Mouse (Mus musculus): ENCODE data around the gene Stab1. TPM values are rescaled to one million over a fixed set of nuclear protein-coding genes. Genes with fewer than 3 reads are reported as not detected.
A peak's percentile ranks its signal among the peaks of the same experiment; 100 is the strongest.

Stab1 gene
- total RNA-seq, 2 experiments from 2014 or later = 74.3 to 74.8 TPM

DNA sequence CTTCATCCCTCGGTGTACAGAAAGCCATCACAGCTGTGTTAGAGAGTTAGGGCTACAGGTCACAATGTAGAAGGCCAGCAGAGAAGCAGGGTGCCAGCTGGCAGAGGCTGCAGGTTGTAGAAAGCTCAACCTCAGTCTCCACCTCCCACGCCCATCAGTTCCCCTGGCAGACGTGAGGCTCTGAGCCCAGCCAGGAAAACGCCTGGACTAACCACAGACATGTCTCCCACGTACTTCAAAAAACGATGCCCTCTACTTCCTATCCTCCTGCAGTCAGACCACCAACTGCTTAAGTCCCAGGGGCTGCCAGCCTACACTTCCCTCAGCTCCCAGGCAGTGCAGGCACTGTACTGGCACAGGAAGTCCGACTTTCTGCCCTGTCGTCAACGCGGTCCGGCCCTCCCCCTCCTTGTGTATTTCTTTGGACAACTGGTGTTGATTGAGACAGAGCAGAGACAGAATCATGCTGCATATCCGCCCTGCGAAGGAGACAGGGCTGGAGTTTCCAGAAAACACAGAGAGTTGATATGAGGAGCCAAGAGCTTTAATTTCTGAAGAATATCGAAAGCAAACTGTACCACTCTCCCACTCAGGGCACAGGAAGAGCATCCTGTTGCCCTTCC, 26.6 kb upstream of the Stab1 start:
- peak; percentile 88 for DNase-seq

DNA sequence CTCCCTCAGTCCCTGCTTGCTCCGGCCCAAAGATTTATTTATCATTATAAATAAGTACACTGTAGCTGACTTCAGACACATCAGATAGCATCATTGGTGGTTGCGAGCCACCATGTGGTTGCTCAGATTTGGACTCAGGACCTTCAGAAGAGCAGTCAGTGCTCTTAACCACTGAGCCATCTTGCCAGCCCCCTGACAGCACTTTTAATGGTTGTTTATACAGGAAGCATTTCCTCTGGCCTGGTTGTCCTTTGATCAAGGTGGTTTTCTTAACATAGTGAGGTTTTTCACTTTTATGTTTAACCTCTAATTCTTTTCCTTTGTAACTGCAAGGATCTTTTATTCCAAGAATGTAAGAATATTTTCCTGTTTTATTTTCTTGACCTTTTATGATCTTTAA, 26.0 kb upstream of the Stab1 start:
- no peak for DNase-seq

DNA sequence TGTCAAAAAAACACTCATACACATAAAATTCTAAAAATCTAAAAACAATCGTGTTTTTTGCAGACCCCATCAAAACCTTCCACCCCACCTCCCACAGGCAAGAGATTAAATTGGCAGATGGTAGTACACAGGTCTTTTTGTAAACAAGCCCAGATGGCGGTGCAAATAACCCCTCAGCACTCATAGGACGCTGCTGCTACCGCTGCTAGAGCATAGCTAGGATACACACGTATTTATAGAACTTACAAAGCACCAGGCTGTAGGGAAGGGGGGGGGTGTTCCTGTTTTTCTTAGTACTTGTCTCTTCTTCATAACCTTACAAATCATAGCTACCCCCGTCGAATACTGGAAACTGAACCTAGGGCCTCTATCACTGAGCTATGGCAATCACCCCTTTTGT, 25.4 kb upstream of the Stab1 start:
- no peak for DNase-seq

DNA sequence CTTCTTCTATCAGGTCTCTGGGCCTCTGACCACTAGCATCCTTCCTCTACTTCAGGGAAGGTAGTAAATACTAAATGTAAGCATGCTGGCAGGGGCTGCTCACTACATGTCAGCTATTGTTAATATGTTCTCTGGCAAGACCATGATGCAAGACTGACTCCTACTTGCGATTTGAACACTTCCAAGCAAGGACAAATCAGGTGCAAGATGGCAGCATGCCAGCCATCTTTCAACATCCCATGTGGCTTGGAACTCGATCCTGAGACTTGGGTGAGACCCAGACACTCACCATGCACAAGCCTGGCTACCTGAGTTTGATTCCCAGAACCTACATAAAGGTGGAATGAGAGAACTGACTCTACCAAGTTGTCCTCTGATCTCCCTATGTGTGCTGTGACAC, 23.5 kb upstream of the Stab1 start:
- peak; percentile 53 for DNase-seq

DNA sequence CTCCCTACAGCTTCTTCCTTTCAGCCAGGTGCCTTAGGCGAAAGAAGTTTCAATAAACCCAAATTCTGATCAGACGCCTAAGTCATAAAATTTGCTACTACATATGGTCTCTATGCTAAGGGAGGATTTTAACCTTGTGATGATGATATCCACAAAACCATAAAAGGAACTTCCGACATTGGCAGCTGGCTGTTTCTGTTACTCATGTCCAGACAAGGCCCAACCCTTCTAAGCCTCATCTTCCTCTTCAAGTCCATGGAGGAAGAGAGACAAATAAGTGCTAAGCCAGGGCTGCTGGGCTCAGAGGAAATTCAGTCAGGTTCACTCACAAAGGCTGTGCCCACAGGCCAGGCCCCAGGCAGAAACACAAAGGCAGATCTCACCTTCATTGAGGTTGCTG, 20.9 kb upstream of the Stab1 start:
- no peak for DNase-seq

DNA sequence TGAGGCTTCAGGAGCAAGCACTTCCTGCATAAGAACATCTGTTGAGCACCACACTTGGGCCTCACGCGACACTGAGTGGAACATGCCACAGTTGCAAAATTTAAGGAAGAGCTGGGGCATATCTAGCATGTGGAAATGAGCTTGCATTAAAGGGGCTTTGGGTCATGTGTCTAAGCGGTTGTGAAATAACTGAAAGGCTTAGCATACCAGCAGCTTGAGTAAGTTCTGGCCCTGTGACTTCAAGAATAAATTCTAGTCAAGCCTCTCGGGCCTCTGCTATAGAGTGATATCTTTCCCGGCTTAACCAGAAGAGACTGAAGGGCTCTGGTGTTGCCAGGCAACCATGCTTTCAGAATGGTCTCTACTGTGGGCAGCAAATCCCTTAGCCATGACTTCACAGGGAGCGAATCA, 20.3 kb upstream of the Stab1 start:
- no peak for DNase-seq

DNA sequence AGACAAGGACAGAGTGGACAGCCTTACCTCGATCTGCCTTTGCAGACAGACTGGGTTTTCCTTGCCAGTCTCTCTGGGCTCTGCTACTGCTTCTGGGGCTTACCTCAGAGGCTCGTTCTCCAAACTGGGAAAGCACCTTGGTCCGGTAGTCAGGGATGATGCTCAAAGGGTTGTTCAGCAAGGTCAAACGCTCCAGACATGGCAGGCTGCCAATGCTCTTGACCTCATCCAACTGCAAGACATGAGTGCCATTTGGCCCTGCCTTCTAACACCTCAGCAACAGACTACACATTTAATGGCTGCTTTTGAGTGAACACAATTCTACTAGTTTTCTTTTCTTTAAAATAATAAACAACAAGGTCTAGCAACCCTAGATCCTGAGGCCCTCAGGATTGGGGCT, 18.2 kb upstream of the Stab1 start:
- DNase-seq = peak; percentile 75

DNA sequence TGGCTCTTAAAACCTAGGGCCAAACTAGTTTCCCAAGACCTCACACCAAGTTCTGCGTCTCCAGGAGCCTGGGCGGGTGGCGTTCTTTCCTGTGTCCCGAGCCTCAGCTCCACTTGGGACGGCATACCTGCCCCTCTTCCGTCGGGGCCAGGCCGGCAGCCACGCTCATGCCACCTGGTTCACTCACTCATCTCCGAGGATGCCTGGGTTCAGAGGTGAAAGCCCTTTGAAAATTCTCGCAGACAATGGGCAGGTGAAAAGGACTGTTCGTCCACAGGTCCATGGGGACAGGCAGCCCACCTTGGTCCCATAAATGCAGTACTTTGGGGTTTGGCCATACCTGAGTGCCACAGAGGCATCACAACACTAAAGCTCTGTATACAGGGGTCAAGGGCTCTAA, 15.8 kb upstream of the Stab1 start:
- no peak for DNase-seq

DNA sequence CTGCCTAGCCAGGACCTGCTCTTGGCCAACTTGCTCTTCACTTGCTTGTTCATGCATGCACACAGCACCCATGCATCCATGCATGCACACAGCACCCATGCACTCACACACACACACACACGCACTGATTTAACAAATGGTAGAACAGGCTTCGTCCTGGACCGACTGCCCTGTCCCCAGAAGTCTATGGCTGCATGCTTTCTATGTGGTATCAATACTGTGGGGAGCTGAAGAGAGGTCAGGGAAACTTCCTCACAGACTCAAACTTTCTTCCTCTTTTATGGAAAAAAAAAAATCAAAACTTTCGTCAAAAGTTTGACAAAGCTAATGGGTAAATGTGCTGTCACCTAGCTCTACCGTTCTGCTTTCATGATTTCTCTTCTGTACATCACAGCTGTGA, 15.1 kb upstream of the Stab1 start:
- DNase-seq = no peak

DNA sequence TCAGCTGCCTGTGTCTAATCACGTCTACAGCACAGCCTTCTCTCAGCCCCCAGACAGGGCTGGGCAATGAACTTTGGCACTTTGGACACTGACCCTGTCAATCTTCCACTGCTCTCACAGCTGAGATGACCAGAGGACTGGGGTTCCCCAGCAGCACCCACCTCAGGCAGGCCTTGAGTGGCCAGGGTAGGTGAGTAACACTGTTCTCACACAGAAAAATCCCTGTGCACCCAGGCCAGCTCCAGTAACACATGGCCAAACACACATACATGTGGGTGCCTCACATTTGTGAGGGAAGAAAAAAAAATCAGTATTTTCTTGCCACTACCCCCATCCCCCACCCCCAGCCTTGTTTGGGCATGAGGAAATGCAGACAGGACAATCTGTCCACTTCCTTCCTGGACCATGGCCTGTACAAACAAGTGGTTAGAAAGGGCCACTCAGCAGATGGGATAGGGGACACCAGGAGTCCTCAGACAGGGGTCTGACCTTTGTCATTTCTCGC, 14.4 kb upstream of the Stab1 start:
- DNase-seq = no peak

DNA sequence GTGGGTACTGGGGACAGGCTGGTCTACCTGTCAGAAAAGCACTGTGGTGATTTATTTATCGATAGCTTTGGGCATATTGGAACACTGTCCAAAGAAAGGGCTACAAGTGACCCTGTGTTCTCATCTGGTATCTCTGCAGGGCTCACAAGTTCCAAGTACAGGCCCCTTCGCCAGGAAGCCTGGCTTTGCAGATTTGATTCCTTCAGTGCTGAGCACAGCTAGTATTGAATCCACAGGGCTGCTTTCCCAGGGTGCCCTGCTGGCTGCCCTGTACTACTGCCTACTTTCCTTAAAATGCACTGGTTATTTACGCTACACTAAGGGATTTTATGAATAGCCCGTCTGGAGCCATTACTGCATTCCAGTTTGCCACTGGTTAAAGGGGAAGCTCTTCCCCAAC, 13.1 kb upstream of the Stab1 start:
- no peak for DNase-seq

DNA sequence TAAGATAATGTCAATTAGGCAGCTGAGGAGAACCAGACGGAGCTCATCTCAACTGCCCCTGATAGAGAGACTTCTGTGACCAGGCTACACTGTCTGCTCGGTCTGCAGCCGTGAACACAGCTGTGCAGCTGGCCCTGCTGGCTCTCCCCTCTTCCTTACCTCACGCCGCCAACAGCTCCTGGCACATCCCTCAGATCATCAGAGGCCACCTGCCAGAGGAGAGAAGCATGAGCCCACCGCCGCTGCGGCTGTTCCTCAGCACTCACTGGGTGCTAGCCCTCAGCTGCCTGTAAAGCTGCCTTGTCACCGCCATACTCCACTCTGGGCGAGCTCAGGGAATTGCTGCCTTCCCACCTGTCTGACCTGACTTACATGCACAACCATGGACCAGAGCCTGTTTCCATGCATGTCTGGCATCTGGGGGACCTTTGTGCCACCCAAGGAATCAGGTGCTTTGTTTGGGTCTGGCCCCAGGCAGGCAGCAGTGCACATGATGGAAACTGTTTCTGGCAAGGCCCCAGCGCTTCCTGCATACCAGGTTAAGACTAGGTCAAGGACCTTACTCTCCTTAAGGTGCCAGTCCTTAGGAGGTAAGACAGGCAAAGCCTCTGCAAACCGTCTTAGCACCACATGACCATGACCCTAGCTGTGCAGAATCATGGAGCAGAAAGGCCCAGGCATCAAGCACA, 11.4 kb upstream of the Stab1 start:
- DNase-seq = no peak

DNA sequence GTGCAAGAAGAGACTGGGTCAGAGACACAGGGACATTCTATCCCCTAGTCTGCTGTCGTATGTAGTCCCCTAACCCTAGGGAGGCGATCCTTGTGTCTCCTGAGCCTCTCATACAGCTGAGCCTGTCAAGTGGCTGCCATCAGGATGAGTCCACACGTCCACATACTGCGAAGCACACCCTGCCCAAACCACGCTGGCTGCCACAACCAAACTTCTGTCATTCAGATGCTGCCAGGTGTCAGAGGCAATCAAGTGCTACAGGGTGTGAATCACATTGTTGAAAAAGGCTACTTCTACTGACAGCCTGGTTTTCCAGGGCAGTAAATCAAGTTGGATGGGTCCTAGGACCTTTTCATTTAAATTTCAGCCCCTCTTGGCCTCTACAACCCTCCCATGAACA, 9.3 kb upstream of the Stab1 start:
- no peak for DNase-seq

DNA sequence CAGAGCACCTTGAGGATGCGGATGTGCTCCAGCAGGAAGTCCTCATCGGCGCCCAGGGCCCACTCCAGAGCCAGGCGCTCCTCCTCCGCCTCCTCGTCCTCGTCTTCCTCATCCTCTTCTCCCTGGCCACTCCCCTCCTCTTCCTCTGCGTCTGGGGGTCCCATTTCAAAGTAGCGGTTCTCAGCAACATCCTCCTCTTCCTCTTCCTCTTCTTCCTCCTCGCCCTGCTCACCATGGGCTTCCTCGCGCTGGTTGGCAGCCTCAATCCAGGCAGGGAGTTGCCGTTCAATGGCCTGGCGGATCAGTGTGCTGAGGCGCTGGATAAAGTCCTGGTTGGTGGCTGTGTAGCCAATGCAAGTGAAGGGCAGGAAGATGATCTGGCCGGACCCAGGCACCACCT, 8.8 kb upstream of the Stab1 start:
- DNase-seq = no peak

DNA sequence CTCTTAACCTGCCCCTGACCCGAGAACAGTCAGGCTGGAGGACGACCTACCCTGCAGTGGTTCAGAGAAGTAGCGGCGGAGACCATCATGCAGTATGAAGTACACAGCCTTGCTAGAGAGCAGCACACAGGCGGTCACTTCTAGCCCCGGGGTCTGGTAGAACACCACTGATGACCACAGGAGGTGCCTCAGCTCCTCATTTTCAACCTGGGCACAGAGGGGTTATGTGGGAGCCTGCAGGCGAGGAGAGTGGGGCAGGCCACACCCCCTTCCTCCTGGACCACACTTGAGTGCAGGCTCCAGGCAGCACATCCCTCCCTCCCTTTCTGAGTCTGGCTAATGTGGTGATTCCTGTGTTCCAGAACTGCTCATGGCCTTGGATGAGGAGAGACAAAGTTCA, 5.1 kb upstream of the Stab1 start:
- DNase-seq = no peak

DNA sequence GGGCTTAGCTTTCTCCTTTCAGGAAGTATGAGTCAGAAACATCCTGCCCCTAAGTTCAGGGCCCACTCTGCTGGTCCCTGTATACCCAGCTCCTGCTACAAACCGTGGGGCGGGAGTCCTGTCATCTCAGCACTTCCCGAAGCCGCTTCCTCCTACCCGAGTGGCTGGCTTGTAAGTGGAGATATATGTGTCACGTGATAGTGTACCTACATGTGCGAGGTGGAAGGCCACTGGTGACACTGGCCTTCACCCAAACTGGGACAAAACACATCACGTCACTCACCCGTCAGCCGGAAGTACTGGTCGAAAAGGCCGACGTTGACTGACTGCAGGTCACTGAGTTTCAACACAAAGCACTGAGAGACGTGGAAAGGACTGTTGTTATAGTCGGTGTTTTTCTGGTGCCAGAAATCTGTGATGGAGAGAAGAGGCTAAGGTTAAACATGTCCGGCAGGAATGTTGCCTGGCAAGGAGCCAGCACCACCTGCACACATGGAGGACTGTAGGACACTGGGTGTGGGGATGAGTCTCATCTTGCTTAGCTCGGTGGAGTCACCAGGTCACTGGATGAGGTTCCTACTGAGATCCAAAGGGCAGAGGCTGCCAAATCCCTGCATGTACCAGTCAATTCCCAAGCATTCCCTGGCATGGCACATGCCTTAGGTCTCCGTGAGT, 4.5 kb upstream of the Stab1 start:
- DNase-seq = no peak

DNA sequence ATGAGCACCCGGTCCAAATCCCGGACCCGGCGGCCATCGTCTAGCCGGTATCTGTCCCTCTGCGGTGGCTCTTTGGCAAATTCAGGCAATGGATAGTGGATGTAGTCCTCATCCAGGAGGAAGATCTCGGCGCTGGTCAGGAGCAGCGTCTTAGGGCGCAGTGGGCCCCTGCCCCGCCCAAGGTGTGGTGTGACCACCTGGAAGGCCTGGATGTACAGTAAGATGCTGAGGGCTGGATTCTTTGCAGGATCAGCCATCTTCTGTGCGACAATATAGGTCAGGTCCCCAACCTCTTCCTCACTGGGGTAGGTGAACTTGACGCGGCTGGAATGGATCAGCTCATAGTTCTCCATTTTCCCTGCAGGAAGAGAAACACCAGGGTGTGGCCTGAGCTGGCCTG, 3.4 kb upstream of the Stab1 start:
- DNase-seq = no peak

DNA sequence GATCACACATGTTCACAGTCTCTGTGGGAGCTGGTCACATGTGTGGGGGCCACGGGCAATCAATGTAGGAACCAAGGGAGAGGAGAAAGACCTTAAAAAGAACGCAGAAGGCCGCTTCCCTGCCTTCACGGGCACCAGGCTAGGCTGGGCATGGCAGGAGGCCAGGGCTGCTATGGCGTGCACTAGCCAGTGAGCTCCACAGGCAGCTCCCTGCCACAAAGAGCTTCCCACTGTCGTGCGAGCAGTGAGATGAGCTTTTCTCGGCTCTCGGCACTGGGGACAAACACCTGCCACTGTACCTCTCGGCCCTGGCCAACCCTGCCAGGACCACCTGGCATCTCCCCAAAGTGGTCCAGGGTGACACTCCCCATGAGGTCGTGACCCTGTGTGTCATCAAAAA, 2.9 kb upstream of the Stab1 start:
- DNase-seq = peak; percentile 51

DNA sequence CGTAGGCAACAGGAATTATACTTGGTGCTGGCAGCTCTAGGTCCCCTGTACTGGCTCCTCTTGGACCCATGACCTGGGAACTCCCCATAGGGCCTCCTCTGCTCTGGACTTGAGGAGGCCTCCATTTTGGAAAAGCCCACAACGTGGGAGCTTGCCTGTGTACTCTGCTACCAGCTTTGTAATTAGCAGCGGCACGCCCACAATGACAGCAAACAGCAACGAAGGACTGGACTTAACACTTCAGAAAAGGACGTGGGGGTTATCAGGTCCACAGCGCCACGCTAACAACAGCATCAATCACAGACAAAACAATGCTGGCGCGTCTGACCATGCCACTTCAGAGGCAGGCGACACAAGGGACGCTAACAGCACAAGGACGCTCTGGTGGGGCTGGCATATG, 2.5 kb upstream of the Stab1 start:
- no peak for DNase-seq

DNA sequence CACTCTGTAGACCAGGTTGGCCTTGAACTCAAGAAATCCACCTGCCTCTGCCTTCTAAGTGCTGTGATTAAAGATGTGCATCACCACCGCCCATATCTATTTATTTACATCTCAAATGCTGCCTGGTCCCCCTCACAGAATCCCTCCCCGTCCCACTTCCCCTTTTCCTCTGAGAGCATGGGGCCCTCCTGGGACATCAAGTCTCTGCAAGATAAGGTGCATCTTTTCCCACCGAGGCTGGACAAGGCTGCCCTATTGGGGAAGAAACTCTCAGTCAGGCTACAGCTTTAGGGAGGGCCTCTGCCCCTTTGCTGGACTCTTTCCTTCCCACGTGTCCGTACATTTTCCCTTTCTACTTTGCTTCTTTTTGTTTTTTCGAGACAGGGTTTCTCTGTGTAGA, 1.1 kb upstream of the Stab1 start:
- no peak for DNase-seq

DNA sequence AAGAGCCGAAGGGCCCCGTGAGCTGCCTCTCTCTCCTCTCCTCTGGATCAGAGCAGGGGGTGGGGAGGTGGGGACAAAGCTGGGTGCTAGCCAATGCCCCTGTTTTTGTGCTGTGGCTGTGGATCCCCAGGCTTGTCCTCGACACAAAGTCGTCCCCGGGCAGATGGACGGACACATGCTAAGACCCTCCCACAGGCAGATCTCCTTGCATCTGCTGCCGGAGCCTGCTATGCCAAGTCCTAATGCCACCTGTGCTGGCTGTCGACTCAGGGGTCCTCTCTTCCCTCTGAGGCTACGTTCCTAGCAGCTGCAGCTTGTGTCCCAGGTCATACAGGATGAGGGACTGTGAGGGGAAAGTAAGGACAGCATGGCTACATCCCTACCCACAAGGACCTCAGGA, 1.6 kb downstream of the Stab1 start:
- DNase-seq = no peak

DNA sequence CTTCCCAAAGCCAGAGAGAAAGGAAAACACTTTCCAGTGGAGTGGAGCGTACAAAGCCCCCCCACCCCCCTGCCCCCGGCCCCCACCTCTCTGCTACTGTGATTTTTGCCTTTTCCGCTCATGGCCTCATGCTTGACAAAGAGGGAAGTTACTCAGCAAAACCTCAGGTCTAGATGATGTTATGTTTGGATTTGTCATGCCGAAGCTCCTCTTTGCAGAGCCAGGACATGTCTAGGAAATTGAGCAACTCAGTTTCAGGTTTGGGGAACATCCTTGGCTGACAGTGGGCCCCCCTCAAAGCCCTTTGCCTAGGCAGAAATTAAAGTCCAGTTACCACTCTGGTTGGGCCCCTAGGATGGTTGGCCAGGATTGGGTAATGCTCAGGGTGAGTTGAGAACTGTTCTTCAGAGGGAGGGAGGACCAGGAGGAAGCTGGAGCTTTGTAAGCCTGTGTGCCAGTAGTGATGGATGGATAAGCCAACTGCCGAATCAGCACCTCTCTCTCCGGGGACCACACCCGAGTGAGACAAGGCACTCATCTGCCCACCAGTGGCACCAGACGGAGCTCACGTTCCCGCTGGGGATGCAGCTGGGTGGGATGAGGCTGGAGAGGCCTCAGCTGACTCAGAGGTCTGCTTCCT, 2.3 kb downstream of the Stab1 start:
- no peak for DNase-seq

DNA sequence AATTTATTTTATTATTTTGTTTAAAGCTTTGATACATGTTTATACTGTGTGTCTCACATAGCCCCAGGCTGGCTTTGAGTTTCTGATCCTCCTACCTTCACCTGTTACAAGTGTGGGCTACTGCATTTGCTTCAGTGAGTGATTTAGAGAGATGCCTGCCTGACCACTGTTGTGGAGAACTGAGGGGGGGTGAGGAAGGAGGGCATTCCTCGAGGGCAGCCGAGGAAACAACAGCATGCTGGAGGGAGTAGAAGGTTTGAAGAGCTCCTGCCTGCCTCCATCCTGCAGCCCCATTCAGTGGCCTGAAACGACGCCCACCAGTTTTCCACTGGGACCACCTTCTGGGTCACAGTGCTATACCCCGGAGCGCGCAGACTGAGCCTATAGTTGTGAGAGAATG, 3.0 kb downstream of the Stab1 start:
- DNase-seq = no peak

Data from adrenal gland, postnatal 10 days (tissue).